Mouse (Mus musculus) CH12.LX (cell line): Measurements from ENCODE around the gene 2310061N02Rik.

Source experiments
- CTCF ChIP-seq, 2 experiments: IDR thresholded peaks in 1 of 2; conservative IDR thresholded peaks in 1 of 2; 2 replicates each; pipeline ENCODE4 v1.5.1; 2011 to 2012; ENCODE audit warnings: low read depth in 2 of 2, low read length in 2 of 2, improper control_type of control experiment in 1 of 2, inconsistent platforms in 1 of 2, mild to moderate bottlenecking in 1 of 2, moderate library complexity in 1 of 2
- EP300 ChIP-seq: IDR thresholded peaks from 2 replicates; pipeline ENCODE4 v1.6.1; 2011; ENCODE audit warnings: low read length, improper control_type of control experiment
- MEF2A ChIP-seq: IDR thresholded peaks from 2 replicates; pipeline ENCODE4 v1.6.1; 2014; ENCODE audit warnings: low read depth, mild to moderate bottlenecking, inconsistent platforms, low read length, improper control_type of control experiment, borderline replicate concordance
- POLR2A ChIP-seq: IDR thresholded peaks from 2 replicates; pipeline ENCODE4 v1.6.1; 2011; ENCODE audit warnings: low read depth, mild to moderate bottlenecking, improper control_type of control experiment, low read length

- TF ChIP-seq MEF2A = no peak
- no peak for TF ChIP-seq POLR2A
- TF ChIP-seq CTCF (conservative IDR thresholded peaks at IDR 0.05 in 1 of 2, IDR thresholded peaks at IDR 0.05 in 1 of 2; ENCODE audit: low read depth in 2 of 2, low read length in 2 of 2) = no peak
- no peak for TF ChIP-seq EP300
Observed at GRCm38 (mm10) chr16:88711245-88711644, 3.5 kb upstream of the 2310061N02Rik start.
